Mouse (Mus musculus) mouse embryonic stem cell (cell line): ENCODE measurements around the gene I830077J02Rik.
"Not testable (repeated sequence)": the region's sequence is repeated elsewhere in the genome, so short reads cannot be mapped to it uniquely, and the experiment has no call there.

ENCODE experiments used
- in situ Hi-C, 2 experiments: fragments of 300-500 bp; cut with MboI; formaldehyde crosslinking; loops; 1 replicate in 1 of 2; 3 replicates in 1 of 2; pipeline ENCODE4 v1.14.3; 2019 to 2020; ENCODE audit warnings: low sequenced_read_pairs in 2 of 2, low pct_unique_long_range_greater_than_20kb in 1 of 2, mixed read lengths in 1 of 2; ENCODE audit not compliant: unreplicated experiment in 1 of 2

The I830077J02Rik gene

GRCm38 (mm10) chr3:105927561-105928194 is 4.8 kb downstream of the I830077J02Rik start:
- in situ Hi-C loops = no loop called here

GRCm38 (mm10) chr3:105924616-105925015 is 7.8 kb downstream of the I830077J02Rik start:
- in situ Hi-C loops = no loop called here

- in situ Hi-C loops = no loop called here
Measured at GRCm38 (mm10) chr3:105921959-105922358, 10.5 kb downstream of the I830077J02Rik start.

GRCm38 (mm10) chr3:105920743-105921142 is 11.7 kb downstream of the I830077J02Rik start:
- in situ Hi-C loops = not testable (repeated sequence)

GRCm38 (mm10) chr3:105918355-105918745 is 14.1 kb downstream of the I830077J02Rik start:
- in situ Hi-C loops = no loop called here

- in situ Hi-C loops = no loop called here
Measured at GRCm38 (mm10) chr3:105917656-105918354, 14.7 kb downstream of the I830077J02Rik start.

GRCm38 (mm10) chr3:105916455-105916854 is 16.0 kb downstream of the I830077J02Rik start:
- in situ Hi-C loops = not testable (repeated sequence)

- in situ Hi-C loops = no loop called here
Measured at GRCm38 (mm10) chr3:105915281-105915680, 17.2 kb downstream of the I830077J02Rik start.

- in situ Hi-C loops = no loop called here
Measured at GRCm38 (mm10) chr3:105913839-105914681, 18.4 kb downstream of the I830077J02Rik start.

GRCm38 (mm10) chr3:105912097-105912880 is 20.2 kb downstream of the I830077J02Rik start:
- in situ Hi-C loops = no loop called here

- in situ Hi-C loops = no loop called here
Measured at GRCm38 (mm10) chr3:105910519-105911190, 21.8 kb downstream of the I830077J02Rik start.

- in situ Hi-C loops = no loop called here
Measured at GRCm38 (mm10) chr3:105908976-105909375, 23.5 kb downstream of the I830077J02Rik start.

- in situ Hi-C loops = no loop called here
Measured at GRCm38 (mm10) chr3:105907956-105908655, 24.4 kb downstream of the I830077J02Rik start.

GRCm38 (mm10) chr3:105904721-105905120 is 27.7 kb downstream of the I830077J02Rik start:
- in situ Hi-C loops = no loop called here

GRCm38 (mm10) chr3:105904213-105904612 is 28.3 kb downstream of the I830077J02Rik start:
- in situ Hi-C loops = no loop called here

GRCm38 (mm10) chr3:105901468-105901867 is 31.0 kb downstream of the I830077J02Rik start:
- in situ Hi-C loops = no loop called here

GRCm38 (mm10) chr3:105900716-105901115 is 31.7 kb downstream of the I830077J02Rik start:
- in situ Hi-C loops = no loop called here
